22 mouse cellular contexts compared by ENCODE assay signal in genomic region chrX:169256741-169257140, GRCm38 (mm10).
"Had no signal": no experiment of that assay in that cellular context is flagged by ENCODE, and none has a peak within 500 bp of the region (broad histone marks: within the 10 kb centered on the region; RNA-seq: fewer than 3 reads in every experiment).

No protein-coding gene starts in this region.

- H3K4me1 ChIP-seq: limb, embryonic 10.5 days; limb, embryonic 13.5 days; liver, embryonic 12.5 days; liver, embryonic 15.5 days; lung, embryonic 15.5 days; midbrain, embryonic 10.5 days; midbrain, embryonic 13.5 days; neural tube, embryonic 13.5 days had no signal

- H3K9ac ChIP-seq: limb, embryonic 13.5 days; liver, embryonic 12.5 days; liver, embryonic 15.5 days; lung, embryonic 15.5 days; midbrain, embryonic 13.5 days; neural tube, embryonic 13.5 days had no signal

- H3K9me3 ChIP-seq: limb, embryonic 10.5 days; limb, embryonic 13.5 days; liver, embryonic 12.5 days; liver, embryonic 15.5 days; lung, embryonic 15.5 days; megakaryocyte, embryonic 14.5 days; midbrain, embryonic 10.5 days; midbrain, embryonic 13.5 days; neural tube, embryonic 13.5 days had no signal

- H3K27me3 ChIP-seq: liver, embryonic 12.5 days; liver, embryonic 15.5 days; lung, embryonic 15.5 days; megakaryocyte, embryonic 14.5 days had no signal

- H3K27ac ChIP-seq: limb, embryonic 10.5 days; limb, embryonic 13.5 days; liver, embryonic 12.5 days; liver, embryonic 15.5 days; lung, embryonic 15.5 days; midbrain, embryonic 10.5 days; midbrain, embryonic 13.5 days; neural tube, embryonic 13.5 days had no signal

- H3K36me3 ChIP-seq: limb, embryonic 10.5 days; limb, embryonic 13.5 days; liver, embryonic 12.5 days; liver, embryonic 15.5 days; lung, embryonic 15.5 days; midbrain, embryonic 10.5 days; midbrain, embryonic 13.5 days; neural tube, embryonic 13.5 days had no signal

- H3K4me3 ChIP-seq: limb, embryonic 10.5 days; limb, embryonic 13.5 days; liver, embryonic 12.5 days; liver, embryonic 15.5 days; lung, embryonic 15.5 days; megakaryocyte, embryonic 14.5 days; midbrain, embryonic 10.5 days; midbrain, embryonic 13.5 days; myocyte; neural tube, embryonic 13.5 days had no signal

- H3K4me2 ChIP-seq: limb, embryonic 13.5 days; liver, embryonic 12.5 days; liver, embryonic 15.5 days; lung, embryonic 15.5 days; midbrain, embryonic 13.5 days; neural tube, embryonic 13.5 days had no signal

- ATAC-seq: liver, embryonic 12.5 days; midbrain, embryonic 13.5 days; midbrain, embryonic 16.5 days had no signal

- DNase-seq: kidney, postnatal 14 days; kidney, postnatal 4 days; liver; lung, adult 18-20 months; lung, postnatal 10 days; lung, postnatal 36 days; retina, postnatal 1 day; right cerebral cortex, postnatal 25 days; thymus, adult 2 months; thymus, postnatal 14 days; thymus, postnatal 4 days had no signal
